Mouse (Mus musculus) CH12.LX (cell line): Measurements from ENCODE around the gene Zfp281. TPM values are rescaled to one million over a fixed set of nuclear protein-coding genes. Genes with fewer than 3 reads are reported as not detected.

Source experiments
- DNase-seq: peaks from one replicate; pipeline ENCODE4 v3.0.0-alpha.2; 2013; ENCODE audit errors: extremely low read depth
- H3K27ac ChIP-seq: 2 replicates; pipeline ENCODE4 v1.5.1; 2012; ENCODE audit warnings: low read depth, mild to moderate bottlenecking, control low read depth, moderate library complexity; ENCODE audit not compliant: insufficient read depth
- H3K27me3 ChIP-seq: replicated peaks from 2 replicates; pipeline ENCODE3; 2012; ENCODE audit warnings: inconsistent platforms
- H3K36me3 ChIP-seq, 2 experiments: replicated peaks in 1 of 2; 2 replicates each; pipeline versions ENCODE3 to v1.6.1; 2012; ENCODE audit warnings: inconsistent platforms in 1 of 2, low read length in 1 of 2, mild to moderate bottlenecking in 1 of 2, mixed read lengths in 1 of 2, moderate library complexity in 1 of 2; ENCODE audit not compliant: control insufficient read depth in 1 of 2, insufficient read depth in 1 of 2
- H3K4me1 ChIP-seq, 2 experiments: 2 replicates each; pipeline ENCODE4 v1.6.1; 2012; ENCODE audit warnings: inconsistent platforms in 1 of 2, moderate library complexity in 1 of 2; ENCODE audit not compliant: insufficient read depth in 2 of 2, control insufficient read depth in 1 of 2
- H3K4me2 ChIP-seq: 2 replicates; pipeline ENCODE4 v1.6.1; 2012; ENCODE audit warnings: low read depth, mild to moderate bottlenecking, control low read depth; ENCODE audit not compliant: poor library complexity, insufficient read depth, severe bottlenecking
- H3K4me3 ChIP-seq, 3 experiments: fragments of 150-350 bp in 1 of 3; sonication (generic) in 1 of 3; replicated peaks in 1 of 3; 2 replicates each; pipeline versions ENCODE3 to v1.5.1; 2011 to 2012; ENCODE audit warnings: low read depth in 2 of 3, low read length in 2 of 3, mild to moderate bottlenecking in 2 of 3, moderate library complexity in 2 of 3, control low read depth in 1 of 3, improper control_type of control experiment in 1 of 3, inconsistent platforms in 1 of 3, mixed read lengths in 1 of 3; ENCODE audit not compliant: poor library complexity in 1 of 3
- H3K79me2 ChIP-seq: replicated peaks from 2 replicates; pipeline ENCODE4 v1.6.1; 2012; ENCODE audit warnings: mild to moderate bottlenecking, moderate library complexity; ENCODE audit not compliant: control insufficient read depth, poor library complexity, insufficient read depth, severe bottlenecking; ENCODE audit errors: extremely low read depth
- H3K9ac ChIP-seq: 2 replicates; pipeline ENCODE4 v1.6.1; 2012; ENCODE audit warnings: low read depth, mild to moderate bottlenecking, control low read depth, moderate library complexity; ENCODE audit not compliant: insufficient read depth
- H3K9me3 ChIP-seq: replicated peaks from 2 replicates; pipeline ENCODE3; 2012; ENCODE audit warnings: low read length, inconsistent platforms, mixed read lengths
- BHLHE40 ChIP-seq: IDR thresholded peaks from 2 replicates; pipeline ENCODE4 v1.6.1; 2011; ENCODE audit warnings: mild to moderate bottlenecking, low read depth, low read length, improper control_type of control experiment
- CHD1 ChIP-seq: IDR thresholded peaks from 2 replicates; pipeline ENCODE4 v1.6.1; 2012; ENCODE audit warnings: low read depth, low read length, improper control_type of control experiment, inconsistent platforms
- CHD2 ChIP-seq: IDR thresholded peaks from 2 replicates; pipeline ENCODE4 v1.6.1; 2011; ENCODE audit warnings: low read length, improper control_type of control experiment
- CTCF ChIP-seq, 2 experiments: IDR thresholded peaks in 1 of 2; conservative IDR thresholded peaks in 1 of 2; 2 replicates each; pipeline ENCODE4 v1.5.1; 2011 to 2012; ENCODE audit warnings: low read depth in 2 of 2, low read length in 2 of 2, improper control_type of control experiment in 1 of 2, inconsistent platforms in 1 of 2, mild to moderate bottlenecking in 1 of 2, moderate library complexity in 1 of 2
- GABPA ChIP-seq: IDR thresholded peaks from 2 replicates; pipeline ENCODE4 v1.6.1; 2012; ENCODE audit warnings: low read depth, low read length, improper control_type of control experiment, inconsistent platforms; ENCODE audit not compliant: insufficient replicate concordance
- JUND ChIP-seq: conservative IDR thresholded peaks from 2 replicates; pipeline ENCODE4 v1.6.1; 2011; ENCODE audit warnings: low read depth, low read length, improper control_type of control experiment
- MAFK ChIP-seq: IDR thresholded peaks from 2 replicates; pipeline ENCODE4 v1.6.1; 2011; ENCODE audit warnings: low read length, improper control_type of control experiment; ENCODE audit not compliant: insufficient replicate concordance
- MAX ChIP-seq: IDR thresholded peaks from 2 replicates; pipeline ENCODE4 v1.6.1; 2011; ENCODE audit warnings: low read length, improper control_type of control experiment
- MEF2A ChIP-seq: IDR thresholded peaks from 2 replicates; pipeline ENCODE4 v1.6.1; 2014; ENCODE audit warnings: low read depth, mild to moderate bottlenecking, inconsistent platforms, low read length, improper control_type of control experiment, borderline replicate concordance
- POLR2AphosphoS2 ChIP-seq: IDR thresholded peaks from 2 replicates; pipeline ENCODE4 v1.6.1; 2011; ENCODE audit warnings: low read depth, low read length, improper control_type of control experiment
- RCOR1 ChIP-seq: conservative IDR thresholded peaks from 2 replicates; pipeline ENCODE4 v1.6.1; 2012; ENCODE audit warnings: low read depth, mild to moderate bottlenecking, inconsistent platforms, low read length, improper control_type of control experiment
- SMC3 ChIP-seq: IDR thresholded peaks from 2 replicates; pipeline ENCODE4 v1.6.1; 2011; ENCODE audit warnings: low read depth, low read length, improper control_type of control experiment
- TBP ChIP-seq: conservative IDR thresholded peaks from 2 replicates; pipeline ENCODE4 v1.6.1; 2011; ENCODE audit warnings: low read depth, low read length, improper control_type of control experiment
- UBTF ChIP-seq: IDR thresholded peaks from 2 replicates; pipeline ENCODE4 v1.6.1; 2012; ENCODE audit warnings: low read depth, mild to moderate bottlenecking, inconsistent platforms, low read length, improper control_type of control experiment, moderate library complexity
- USF1 ChIP-seq: IDR thresholded peaks from 2 replicates; pipeline ENCODE4 v1.6.1; 2014; ENCODE audit warnings: low read depth, mild to moderate bottlenecking, inconsistent platforms, low read length, improper control_type of control experiment
- ZMIZ1 ChIP-seq: IDR thresholded peaks from 2 replicates; pipeline ENCODE4 v1.6.1; 2012; ENCODE audit warnings: low read depth, mild to moderate bottlenecking, inconsistent platforms, low read length, improper control_type of control experiment
- dilution Hi-C: fragments of 300-500 bp; cut with MboI; formaldehyde crosslinking; loops from 2 replicates; pipeline ENCODE4 v1.14.3; 2020; ENCODE audit warnings: low sequenced_read_pairs; ENCODE audit not compliant: extremely low pct_unique_long_range_greater_than_20kb, extremely low pct_ligation_motif_present
- in situ Hi-C: fragments of 300-500 bp; cut with MboI; formaldehyde crosslinking; loops from 3 replicates; pipeline ENCODE4 v1.14.3; 2019; ENCODE audit warnings: low sequenced_read_pairs, low pct_ligation_motif_present, low pct_unique_long_range_greater_than_20kb, mixed read lengths
- polyA plus RNA-seq: library from polyadenylated mRNA; unstranded; fragments of >175 nt; gene quantifications from 2 replicates; pipeline ENCODE4 v1.2.1, GENCODE M21; 2012; ENCODE audit warnings: low read depth; ENCODE audit not compliant: insufficient read length
- total RNA-seq, 2 experiments: library from RNA; depleted of rRNA; stranded (reverse); fragments of 300-350 nt in 1 of 2; fragments of >200 nt in 1 of 2; gene quantifications; 2 replicates each; pipeline ENCODE4 v1.2.3; 2012 to 2014

Zfp281 gene
- total and polyA plus RNA-seq, 3 experiments: 17.2 to 39.5 (median 20.7) TPM

DNA sequence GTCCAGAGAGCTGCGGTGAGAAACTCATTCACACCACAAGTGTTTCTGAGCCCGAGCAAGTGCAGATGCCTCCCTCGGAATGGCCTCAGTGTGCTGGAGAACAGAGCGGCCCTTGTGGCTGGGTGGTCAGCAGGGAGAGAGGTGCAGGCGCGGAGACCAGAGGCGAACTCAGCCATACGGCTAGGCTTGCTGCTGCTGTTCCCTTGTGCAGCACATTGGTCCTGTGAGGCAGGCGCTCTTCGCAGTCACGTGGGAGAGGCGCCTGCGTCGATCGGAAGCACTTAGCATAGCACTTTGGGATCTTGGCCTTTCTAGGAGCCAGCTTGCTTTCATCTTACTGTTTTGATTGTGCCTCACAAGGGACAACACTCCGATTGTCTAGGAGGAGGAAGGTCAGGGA lies 45.7 kb downstream of the Zfp281 start:
- Histone ChIP-seq H3K4me2 (no peak overlapping the region), H3K36me3 (no peaks in the 10 kb centered on the region), H3K9me3 (no peaks in the 10 kb centered on the region), H3K9ac (no peak overlapping the region), H3K79me2 (no peaks in the 10 kb centered on the region), H3K27me3 (no peaks in the 10 kb centered on the region), H3K4me3 (no peak overlapping the region), H3K4me1 (peaks cover 5 to 29% of the 10 kb centered on the region in 2 experiments), H3K27ac (no peak overlapping the region)
- in situ Hi-C loops: no loop called here
- dilution Hi-C loops: no loop called here
- no peak for DNase-seq
- TF ChIP-seq RCOR1 (no peak), ZMIZ1 (no peak), BHLHE40 (no peak), CHD2 (no peak), UBTF (no peak), CTCF (conservative IDR thresholded peaks at IDR 0.05 in 1 of 2, IDR thresholded peaks at IDR 0.05 in 1 of 2; ENCODE audit: low read depth in 2 of 2, low read length in 2 of 2) (no peak), TBP (no peak), USF1 (no peak), SMC3 (no peak)

DNA sequence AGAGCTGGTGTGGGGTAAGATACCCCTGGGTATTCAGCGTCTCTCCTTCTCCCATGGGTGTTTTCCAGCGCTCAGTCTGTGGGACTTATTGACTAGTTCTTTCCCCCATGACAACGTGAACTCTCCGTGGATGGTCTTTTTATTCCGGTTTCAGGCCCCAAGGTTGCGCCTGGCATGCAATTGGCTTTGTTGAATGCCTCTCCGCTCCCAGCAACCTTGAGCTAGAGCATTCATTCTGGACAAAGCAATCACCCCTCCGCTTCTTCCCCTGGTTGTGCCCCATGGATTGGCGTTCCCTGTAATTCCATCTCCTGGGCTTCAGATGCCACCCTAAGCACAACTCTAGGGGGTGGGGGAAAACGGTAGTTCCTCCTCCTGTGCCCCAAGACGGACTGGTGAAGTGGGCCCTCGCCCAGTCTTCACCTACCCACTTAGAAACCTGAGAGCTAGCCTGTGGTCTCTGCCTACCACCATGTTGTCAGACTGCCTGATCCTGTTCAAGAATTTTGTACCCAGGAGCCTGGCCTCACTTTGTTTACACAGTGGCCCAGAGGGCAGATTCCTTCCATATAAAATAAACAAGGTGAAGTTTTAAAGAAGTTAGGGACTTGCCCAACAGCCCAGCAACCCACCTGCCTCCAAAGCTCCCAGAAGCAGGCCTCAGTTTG lies 47.2 kb downstream of the Zfp281 start:
- Histone ChIP-seq H3K9ac (no peak overlapping the region), H3K27ac (no peak overlapping the region)

DNA sequence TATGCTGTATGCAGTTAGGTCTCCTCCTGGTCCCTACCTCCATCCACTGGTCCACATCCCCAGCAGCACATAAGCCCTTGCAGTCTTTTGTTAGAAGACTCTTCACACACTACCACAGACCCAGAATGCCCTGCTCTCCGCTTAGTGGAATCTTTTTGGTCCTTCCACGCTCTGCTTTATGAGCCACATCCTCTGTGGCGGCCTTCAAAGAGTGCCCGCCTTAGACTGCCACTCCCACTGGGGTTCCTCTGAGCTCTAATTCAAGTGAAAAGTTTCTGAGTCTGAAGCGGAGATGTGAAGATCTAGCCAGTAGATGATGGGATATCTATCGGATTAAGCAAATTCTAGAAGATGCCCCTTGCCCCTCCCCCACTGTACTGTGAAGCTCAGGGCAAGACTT lies 47.9 kb downstream of the Zfp281 start:
- Histone ChIP-seq H3K79me2 (no peaks in the 10 kb centered on the region), H3K4me2 (no peak overlapping the region), H3K36me3 (no peaks in the 10 kb centered on the region), H3K4me1 (peaks cover 5 to 37% of the 10 kb centered on the region in 2 experiments), H3K27ac (no peak overlapping the region), H3K4me3 (no peak overlapping the region), H3K27me3 (no peaks in the 10 kb centered on the region), H3K9ac (no peak overlapping the region), H3K9me3 (no peaks in the 10 kb centered on the region)
- dilution Hi-C loops (no loop called here), in situ Hi-C loops (no loop called here)
- TF ChIP-seq JUND: no peak
- TF ChIP-seq CHD2: 0 out of 2 replicates have a peak, but pooled peaks have one; percentile 34
- no peak for DNase-seq

More for the DNA sequence above, 47.2 kb downstream of the Zfp281 start:
- Histone ChIP-seq H3K4me1 (peaks cover 5 to 31% of the 10 kb centered on the region in 2 experiments), H3K36me3 (no peaks in the 10 kb centered on the region), H3K4me3 (no peak overlapping the region), H3K4me2 (no peak overlapping the region), H3K9me3 (no peaks in the 10 kb centered on the region), H3K79me2 (no peaks in the 10 kb centered on the region)
- no peak for DNase-seq
- dilution Hi-C loops: no loop called here
- in situ Hi-C loops: no loop called here
- TF ChIP-seq MAFK (no peak), GABPA (no peak), POLR2AphosphoS2 (no peak), MEF2A (no peak), TBP (no peak), CHD1 (no peak), MAX (no peak)
- TF ChIP-seq, all 38 proteins: peak for 0
- no peaks in the 10 kb centered on the region for H3K27me3 ChIP-seq
